Mouse (Mus musculus) midbrain, embryonic 11.5 days (tissue): ENCODE measurements around the gene Vmn1r223. TPM values are rescaled to one million over a fixed set of nuclear protein-coding genes. Genes with fewer than 3 reads are reported as not detected.

Experiments
- ATAC-seq: fragments of 200-750 bp; cut with Nextera tagmentation; 2 replicates; pipeline ENCODE4 v1.8.0; 2017; ENCODE audit warnings: moderate TSS enrichment, moderate library complexity; ENCODE audit not compliant: low FRiP score
- DNase-seq: peaks from one replicate; pipeline ENCODE4 v3.0.0; 2015; ENCODE audit warnings: low spot score; ENCODE audit errors: missing footprints
- H3K27ac ChIP-seq: fragments of 300-500 bp; sonication (generic); 2 replicates; pipeline ENCODE4 v1.5.1; 2014; ENCODE audit warnings: low read depth, low read length
- H3K27me3 ChIP-seq: fragments of 300-500 bp; sonication (generic); 2 replicates; pipeline ENCODE4 v1.6.1; 2014; ENCODE audit warnings: mild to moderate bottlenecking, low read length, moderate library complexity, mixed read lengths; ENCODE audit not compliant: control insufficient read depth, insufficient read depth
- H3K36me3 ChIP-seq: fragments of 300-500 bp; sonication (generic); 2 replicates; pipeline ENCODE4 v1.6.1; 2014; ENCODE audit warnings: mild to moderate bottlenecking, low read length, moderate library complexity, mixed read lengths; ENCODE audit not compliant: control insufficient read depth, insufficient read depth
- H3K4me1 ChIP-seq: fragments of 300-500 bp; sonication (generic); 2 replicates; pipeline ENCODE4 v1.6.1; 2014; ENCODE audit warnings: low read length; ENCODE audit not compliant: control insufficient read depth, insufficient read depth
- H3K4me2 ChIP-seq: fragments of 300-500 bp; sonication (generic); 2 replicates; pipeline ENCODE4 v1.6.1; 2014; ENCODE audit warnings: mild to moderate bottlenecking, moderate library complexity
- H3K4me3 ChIP-seq: fragments of 300-500 bp; sonication (generic); 2 replicates; pipeline ENCODE4 v1.5.1; 2014; ENCODE audit warnings: low read depth, low read length
- H3K9ac ChIP-seq: fragments of 300-500 bp; sonication (generic); 2 replicates; pipeline ENCODE4 v1.6.1; 2014; ENCODE audit warnings: low read length
- H3K9me3 ChIP-seq: fragments of 300-500 bp; sonication (generic); 2 replicates; pipeline ENCODE4 v1.6.1; 2016; ENCODE audit warnings: low read length; ENCODE audit not compliant: control insufficient read depth
- WGBS: fragments of 180-500 bp; shearing (Covaris S2); extraction: QIAGEN DNeasy Blood & Tissue Kit; methylation state at CpG from one replicate; pipeline ENCODE4 v1.1.7; 2014; 5-methylcytosine and 5-hydroxymethylcytosine counted together
- polyA plus RNA-seq: library from polyadenylated mRNA; unstranded; fragments of >200 nt; fragmentation: Nextera tagmentation; extraction: Ambion mirVana; gene quantifications from 2 replicates; pipeline ENCODE4 v1.2.1, GENCODE M21; 2014

Vmn1r223 gene
- polyA plus RNA-seq, 1 experiment from 2014 or later, result not detected

DNA sequence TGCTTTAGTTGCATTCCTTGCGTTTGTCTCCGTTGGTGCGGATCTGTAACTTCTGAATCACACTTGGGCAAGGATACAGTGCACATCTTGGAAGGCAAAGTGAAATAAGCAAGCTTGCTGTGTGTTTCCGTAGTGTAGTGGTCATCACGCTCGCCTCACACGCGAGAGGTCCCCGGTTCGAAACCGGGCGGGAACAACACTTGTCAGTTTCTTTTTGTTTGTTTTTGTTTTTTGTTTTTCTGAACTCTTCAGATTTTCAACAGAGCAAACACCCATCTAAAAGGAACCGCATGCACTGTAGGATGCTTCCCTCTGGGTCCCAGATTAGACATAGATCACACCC, 53.0 kb downstream of the Vmn1r223 start:
- DNase-seq (peak; percentile 99), ATAC-seq (peak; percentile 68; the same call in 1 of the 2 replicates)
- Histone ChIP-seq H3K9ac (peak overlapping the region; percentile 57), H3K36me3 (no peaks in the 10 kb centered on the region), H3K27me3 (no peaks in the 10 kb centered on the region), H3K27ac (no peak overlapping the region), H3K4me1 (no peaks in the 10 kb centered on the region; the same call in 1 of the 2 replicates), H3K4me2 (peak overlapping the region; percentile 57), H3K4me3 (peak overlapping the region; percentile 50), H3K9me3 (no peaks in the 10 kb centered on the region)
- WGBS, result under 1% methylated on average over 13 of the region's 13 CpGs

Other genes with a start within 250 kb of the Vmn1r223 start
- not detected in 2 replicates for gene Vmn1r213, start 239.5 kb upstream of the Vmn1r223 start, polyA plus RNA-seq
- gene Vmn1r214, start 216.7 kb upstream of the Vmn1r223 start, polyA plus RNA-seq, result not detected in 2 replicates
- gene Vmn1r215, start 179.1 kb upstream of the Vmn1r223 start, polyA plus RNA-seq, result not detected in 2 replicates
- gene Vmn1r217, start 128.9 kb upstream of the Vmn1r223 start, polyA plus RNA-seq, result not detected in 2 replicates
- gene Vmn1r218, start 114.0 kb upstream of the Vmn1r223 start, polyA plus RNA-seq, result not detected in 2 replicates
- gene Vmn1r219, start 87.8 kb upstream of the Vmn1r223 start, polyA plus RNA-seq, result 0.03 TPM in 1 of 2 replicates, not detected in the other
- not detected in 2 replicates for gene Vmn1r220, start 59.2 kb upstream of the Vmn1r223 start, polyA plus RNA-seq
- gene Vmn1r221, start 33.0 kb upstream of the Vmn1r223 start, polyA plus RNA-seq, result not detected in 2 replicates
- gene Vmn1r222, start 11.2 kb upstream of the Vmn1r223 start, polyA plus RNA-seq, result not detected in 2 replicates
- gene Zfp322a, start 122.1 kb downstream of the Vmn1r223 start, polyA plus RNA-seq, result 69.4 and 77.9 TPM in 2 replicates
- gene Abt1, start 176.7 kb downstream of the Vmn1r223 start, polyA plus RNA-seq, result 14.0 and 14.9 TPM in 2 replicates
- not detected in 2 replicates for gene Btn1a1, start 218.8 kb downstream of the Vmn1r223 start, polyA plus RNA-seq
- 0.28 and 0.34 TPM in 2 replicates for gene Btn2a2, start 241.7 kb downstream of the Vmn1r223 start, polyA plus RNA-seq